Mouse (Mus musculus) frontal cortex, adult 2 months (tissue): ENCODE measurements around the gene Hnrnpul1. TPM values are rescaled to one million over a fixed set of nuclear protein-coding genes. Genes with fewer than 3 reads are reported as not detected.
A peak's percentile ranks its signal among the peaks of the same experiment; 100 is the strongest.
"Not testable (repeated sequence)": the region's sequence is repeated elsewhere in the genome, so short reads cannot be mapped to it uniquely, and the experiment has no call there.

ENCODE experiments used
- DNase-seq, 2 experiments: peaks; one replicate each; pipeline ENCODE4 v3.0.0; 2022; ENCODE audit warnings: low spot score in 1 of 2; ENCODE audit errors: extremely low spot score in 1 of 2
- polyA plus RNA-seq: library from polyadenylated mRNA; depleted of rRNA; stranded (reverse); fragments of >200 nt; gene quantifications from 2 replicates; pipeline ENCODE4 v1.2.3, GENCODE M21; 2012

The Hnrnpul1 gene
- polyA plus RNA-seq, 1 experiment = 47.7 TPM

GRCm38 (mm10) chr7:25721776-25722175, 32.8 kb downstream of the Hnrnpul1 start:
- DNase-seq = not testable (repeated sequence)

GRCm38 (mm10) chr7:25720760-25721159, 33.8 kb downstream of the Hnrnpul1 start:
- no peak for DNase-seq

- peak in 1 of 2 experiments; percentile 90 for DNase-seq
Measured at GRCm38 (mm10) chr7:25719761-25720610, 34.6 kb downstream of the Hnrnpul1 start.

GRCm38 (mm10) chr7:25718788-25719417, 35.7 kb downstream of the Hnrnpul1 start, which contains the start of gene Ccdc97:
TSS of gene Ccdc97 (minus strand) at chr7:25719088.
- DNase-seq = peak; percentile 93 to 98

- no peak for DNase-seq
Measured at GRCm38 (mm10) chr7:25717478-25717877, 37.1 kb downstream of the Hnrnpul1 start.

GRCm38 (mm10) chr7:25715731-25716271, 38.8 kb downstream of the Hnrnpul1 start:
- no peak for DNase-seq

GRCm38 (mm10) chr7:25714581-25714980, 40.0 kb downstream of the Hnrnpul1 start:
- no peak for DNase-seq

- no peak for DNase-seq
Measured at GRCm38 (mm10) chr7:25712801-25713200, 41.8 kb downstream of the Hnrnpul1 start.

GRCm38 (mm10) chr7:25711731-25712197, 42.8 kb downstream of the Hnrnpul1 start:
- DNase-seq = peak in 1 of 2 experiments; percentile 62

- no peak for DNase-seq
Measured at GRCm38 (mm10) chr7:25711165-25711564, 43.4 kb downstream of the Hnrnpul1 start.

- DNase-seq = peak in 1 of 2 experiments; percentile 74
Measured at GRCm38 (mm10) chr7:25710519-25711130, 43.9 kb downstream of the Hnrnpul1 start.

GRCm38 (mm10) chr7:25709961-25710360, 44.6 kb downstream of the Hnrnpul1 start:
- DNase-seq = no peak

GRCm38 (mm10) chr7:25707581-25708292, 46.8 kb downstream of the Hnrnpul1 start:
- no peak for DNase-seq

GRCm38 (mm10) chr7:25706578-25707170, 47.9 kb downstream of the Hnrnpul1 start:
- DNase-seq = no peak

- DNase-seq = peak in 1 of 2 experiments; percentile 78
Measured at GRCm38 (mm10) chr7:25705801-25706251, 48.7 kb downstream of the Hnrnpul1 start.

- DNase-seq = no peak
Measured at GRCm38 (mm10) chr7:25704716-25705364, 49.7 kb downstream of the Hnrnpul1 start.

GRCm38 (mm10) chr7:25703793-25704494, 50.6 kb downstream of the Hnrnpul1 start:
- DNase-seq = no peak

- no peak for DNase-seq
Measured at GRCm38 (mm10) chr7:25702350-25702749, 52.2 kb downstream of the Hnrnpul1 start.

GRCm38 (mm10) chr7:25700732-25701131, 53.8 kb downstream of the Hnrnpul1 start:
- DNase-seq = no peak
